Mouse (Mus musculus): ENCODE measurements around the gene Prpf4. TPM values are rescaled to one million over a fixed set of nuclear protein-coding genes. Genes with fewer than 3 reads are reported as not detected.

Gene Prpf4
- polyA plus RNA-seq (2012; fragmentation: generic; extraction: Trizol), result 11.3 TPM
- long read RNA-seq, experiment 1, full-length matches to known transcripts, result 17 of 22 reads
- long read RNA-seq, experiment 1, partial matches to known transcripts, result 2 of 22 reads
- long read RNA-seq, experiment 1, other reads (novel, unspliced or antisense), result 3 of 22 reads
- long read RNA-seq, experiment 2, full-length matches to known transcripts, result 231 of 265 reads
- long read RNA-seq, experiment 2, partial matches to known transcripts, result 4 of 265 reads
- long read RNA-seq, experiment 2, other reads (novel, unspliced or antisense), result 30 of 265 reads

DNA sequence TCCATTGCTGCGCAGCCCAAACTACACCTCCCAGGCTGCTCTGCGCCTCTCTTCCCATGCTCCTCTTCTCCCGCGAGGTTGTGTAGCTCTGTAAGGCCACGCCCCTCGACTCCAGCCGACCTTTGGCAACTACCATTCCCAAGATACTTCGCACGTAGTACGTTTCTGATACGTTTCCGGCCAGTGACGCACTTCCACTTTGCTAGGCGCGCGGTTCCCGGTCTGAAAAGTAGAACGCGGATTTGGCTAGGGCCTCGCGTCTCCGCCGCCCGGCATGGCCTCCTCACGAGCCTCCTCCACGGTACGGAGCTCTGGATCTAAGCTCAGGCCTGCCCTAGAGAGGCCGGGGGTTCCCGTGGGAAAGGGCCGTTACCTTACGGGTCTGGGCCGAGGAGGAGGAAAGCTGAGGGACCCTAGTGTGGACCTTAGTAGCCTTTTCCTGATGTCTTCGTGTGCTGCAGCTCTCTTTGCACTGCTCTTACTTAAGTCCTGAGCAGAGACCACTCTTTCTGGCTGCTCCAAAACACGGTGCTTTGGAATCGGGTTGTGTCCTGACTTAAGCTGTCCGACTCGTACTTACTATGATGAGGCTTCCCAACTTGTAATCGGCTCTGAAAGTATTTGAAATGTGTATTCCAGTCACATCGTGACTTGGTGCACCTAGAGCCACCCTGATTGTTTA, at the start of gene Prpf4, which contains the start of gene Cdc26:
Gene Prpf4 (plus strand): TSS at position 197 of the 682 bp plus-strand sequence.
Gene Cdc26 (minus strand): TSS at position 42 of the 682 bp plus-strand sequence.
- Histone ChIP-seq H3K27me3 (ENCODE audit: control insufficient read depth, insufficient read depth, insufficient read length) (no peaks in the 10 kb centered on the region), H3ac (ENCODE audit: control insufficient read depth, insufficient read length, low read depth) (peak within 1 kb of the TSS; percentile 93), H3K36me3 (ENCODE audit: control insufficient read depth, insufficient read depth) (peaks cover 36% of the 10 kb centered on the region), H3K4me3 (ENCODE audit: insufficient read depth, poor library complexity, severe bottlenecking) (peak within 1 kb of the TSS; percentile 56), H3K79me2 (ENCODE audit: control insufficient read depth, insufficient read depth) (peaks cover 74% of the 10 kb centered on the region), H3K79me3 (ENCODE audit: low read depth) (peaks cover 61% of the 10 kb centered on the region)
- peak; percentile 79 for TF ChIP-seq MAX (IDR thresholded peaks at IDR 0.05)
- TF ChIP-seq CTCF (IDR thresholded peaks at IDR 0.05; ENCODE audit: control insufficient read depth, insufficient read depth, insufficient read length), result no peak

DNA sequence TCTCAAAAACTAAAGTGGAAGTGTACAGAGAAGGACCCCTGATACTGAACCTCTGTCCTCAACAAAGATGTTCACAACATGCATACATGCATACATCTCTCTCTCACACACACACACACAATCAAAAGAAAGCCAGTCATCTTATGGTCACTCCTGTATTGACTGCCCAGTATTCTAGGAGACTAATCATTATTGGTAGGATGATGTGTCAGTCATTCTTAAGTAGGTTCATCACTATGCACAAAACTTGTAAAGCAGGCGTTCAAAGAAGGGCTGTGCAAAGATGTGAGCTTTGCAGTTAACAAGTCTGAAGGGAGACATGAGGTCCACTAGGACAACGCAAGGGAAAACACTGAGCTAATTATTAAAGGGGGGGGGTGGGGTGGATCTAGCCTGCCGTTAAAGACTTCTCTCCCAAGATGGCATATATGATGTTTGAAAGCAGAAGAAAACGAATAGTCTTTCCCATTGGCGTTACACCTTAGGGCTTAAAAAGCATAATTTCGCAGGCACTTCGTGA, 49.3 kb upstream of the Prpf4 start:
- Histone ChIP-seq H3K79me2 (ENCODE audit: control insufficient read depth, insufficient read depth) (peaks cover 60% of the 10 kb centered on the region), H3K79me3 (ENCODE audit: low read depth) (peaks cover 30% of the 10 kb centered on the region), H3K36me3 (ENCODE audit: control insufficient read depth, insufficient read depth) (no peaks in the 10 kb centered on the region), H3K4me3 (ENCODE audit: insufficient read depth, poor library complexity, severe bottlenecking) (peak overlapping the region; percentile 89), H3ac (ENCODE audit: control insufficient read depth, insufficient read length, low read depth) (peak overlapping the region; percentile 84), H3K27me3 (ENCODE audit: control insufficient read depth, insufficient read depth, insufficient read length) (no peaks in the 10 kb centered on the region)
- TF ChIP-seq USF1 (IDR thresholded peaks at IDR 0.05; ENCODE audit: low read depth), result no peak
- TF ChIP-seq FOSL1 (IDR thresholded peaks at IDR 0.05; ENCODE audit: insufficient read depth, low read length, poor library complexity, severe bottlenecking), result no peak

DNA sequence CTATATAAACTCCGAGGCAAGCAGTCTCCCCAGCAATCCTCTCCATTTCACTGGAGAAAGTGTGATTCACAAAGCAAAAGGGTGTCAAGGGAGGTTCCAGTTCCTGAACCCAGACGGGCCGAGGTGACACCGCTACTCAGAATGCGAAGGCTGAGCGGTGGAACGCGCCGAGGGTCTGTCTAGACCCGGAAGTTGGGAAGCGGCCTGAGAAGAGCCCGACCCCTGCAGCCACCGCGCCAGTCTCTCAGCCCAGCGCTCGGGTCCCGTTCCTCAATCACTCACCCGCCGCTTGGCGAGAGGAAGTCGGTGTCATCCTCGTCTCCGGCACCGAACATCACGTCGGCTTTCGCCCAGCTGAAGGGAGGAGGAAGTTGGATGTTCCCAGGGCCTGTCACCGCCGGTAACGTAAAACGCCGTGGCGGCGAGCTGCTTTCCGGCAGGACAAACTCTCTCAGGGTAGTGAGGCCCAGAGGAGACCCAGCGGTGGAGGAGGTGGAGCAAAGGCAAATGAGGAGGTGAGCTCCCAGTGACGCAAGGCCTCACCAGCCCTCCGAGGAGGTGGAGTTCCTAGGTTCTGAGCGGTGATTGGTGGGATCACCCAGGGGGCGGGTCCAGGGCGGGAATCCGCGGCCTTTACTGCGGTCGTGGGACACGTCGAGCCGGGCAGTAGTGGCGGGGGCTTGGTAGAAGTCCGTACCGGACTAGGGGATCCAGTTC, 48.4 kb upstream of the Prpf4 start, which contains the start of the genes Fkbp15 and Slc31a1:
Gene Fkbp15 (minus strand): TSS at position 461 of the 717 bp plus-strand sequence.
Gene Slc31a1 (plus strand): TSS at position 640 of the 717 bp plus-strand sequence.
- Histone ChIP-seq H3K4me3 (ENCODE audit: insufficient read depth, poor library complexity, severe bottlenecking) (peak within 1 kb of the TSS; percentile 89), H3K79me2 (ENCODE audit: control insufficient read depth, insufficient read depth) (peaks cover 68% of the 10 kb centered on the region), H3K36me3 (ENCODE audit: control insufficient read depth, insufficient read depth) (no peaks in the 10 kb centered on the region), H3K27me3 (ENCODE audit: control insufficient read depth, insufficient read depth, insufficient read length) (no peaks in the 10 kb centered on the region), H3ac (ENCODE audit: control insufficient read depth, insufficient read length, low read depth) (peak within 1 kb of the TSS; percentile 84), H3K79me3 (ENCODE audit: low read depth) (peaks cover 34% of the 10 kb centered on the region)
- TF ChIP-seq CEBPB (IDR thresholded peaks at IDR 0.05; ENCODE audit: low read depth) (peak; percentile 47), MAX (IDR thresholded peaks at IDR 0.05) (peak; percentile 67), CTCF (IDR thresholded peaks at IDR 0.05; ENCODE audit: control insufficient read depth, insufficient read depth, insufficient read length) (no peak), USF1 (IDR thresholded peaks at IDR 0.05; ENCODE audit: low read depth) (no peak), MYOG (IDR thresholded peaks at IDR 0.05; ENCODE audit: control insufficient read depth, extremely low read depth, insufficient read length) (no peak), MYOD1 (IDR thresholded peaks at IDR 0.05; ENCODE audit: control insufficient read depth, insufficient read length, low read depth) (no peak), FOSL1 (IDR thresholded peaks at IDR 0.05; ENCODE audit: insufficient read depth, low read length, poor library complexity, severe bottlenecking) (no peak)

DNA sequence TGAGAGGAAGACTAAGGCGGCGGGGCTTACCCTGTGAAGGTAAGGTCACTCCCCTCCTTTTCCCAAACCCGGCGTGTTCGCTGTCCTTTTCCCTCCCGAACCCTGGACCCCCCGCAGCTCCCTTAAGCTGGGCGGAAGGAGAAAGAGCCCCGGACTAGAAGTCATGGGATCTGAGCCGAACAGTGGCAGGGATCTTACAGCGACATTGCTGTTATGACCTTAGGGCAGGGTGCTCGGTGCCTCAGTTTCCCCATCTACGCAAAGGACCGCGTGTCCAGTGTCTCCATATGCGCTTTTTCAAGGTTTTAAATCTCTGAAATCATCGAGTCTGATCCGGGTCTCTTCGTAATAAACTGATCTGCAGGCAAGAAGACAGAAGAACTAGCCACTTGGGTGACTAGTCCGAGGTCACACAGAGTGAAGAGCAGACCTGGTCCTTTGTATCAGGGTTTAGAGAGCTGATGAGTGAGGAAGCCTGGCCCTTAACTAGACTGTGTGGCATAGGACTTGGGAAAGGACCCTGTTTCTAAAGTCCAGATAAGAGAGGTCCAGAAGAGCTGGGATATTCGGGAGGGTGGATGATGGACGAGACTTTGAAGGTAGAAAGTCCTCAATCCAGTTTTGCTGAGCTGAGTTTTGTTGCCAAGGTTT, 47.7 kb upstream of the Prpf4 start:
- peaks cover 38% of the 10 kb centered on the region for H3K79me3 ChIP-seq (ENCODE audit: low read depth)
- no peaks in the 10 kb centered on the region for H3K36me3 ChIP-seq (ENCODE audit: control insufficient read depth, insufficient read depth)
- TF ChIP-seq CEBPB (IDR thresholded peaks at IDR 0.05; ENCODE audit: low read depth) (no peak), CTCF (IDR thresholded peaks at IDR 0.05; ENCODE audit: control insufficient read depth, insufficient read depth, insufficient read length) (no peak), MYOD1 (IDR thresholded peaks at IDR 0.05; ENCODE audit: control insufficient read depth, insufficient read length, low read depth) (no peak), MAX (IDR thresholded peaks at IDR 0.05) (no peak), FOSL1 (IDR thresholded peaks at IDR 0.05; ENCODE audit: insufficient read depth, low read length, poor library complexity, severe bottlenecking) (no peak), MYOG (IDR thresholded peaks at IDR 0.05; ENCODE audit: control insufficient read depth, extremely low read depth, insufficient read length) (no peak), USF1 (IDR thresholded peaks at IDR 0.05; ENCODE audit: low read depth) (no peak)
- peaks cover 75% of the 10 kb centered on the region for H3K79me2 ChIP-seq (ENCODE audit: control insufficient read depth, insufficient read depth)
- H3K27me3 ChIP-seq (ENCODE audit: control insufficient read depth, insufficient read depth, insufficient read length), result no peaks in the 10 kb centered on the region
- peak overlapping the region; percentile 65 for H3ac ChIP-seq (ENCODE audit: control insufficient read depth, insufficient read length, low read depth)
- H3K4me3 ChIP-seq (ENCODE audit: insufficient read depth, poor library complexity, severe bottlenecking), result peak overlapping the region; percentile 89

GRCm38 (mm10) chr4:62361571-62361970, 47.0 kb upstream of the Prpf4 start:
- Histone ChIP-seq H3K79me3 (ENCODE audit: low read depth) (peaks cover 38% of the 10 kb centered on the region), H3K4me3 (ENCODE audit: insufficient read depth, poor library complexity, severe bottlenecking) (peak overlapping the region; percentile 89), H3K79me2 (ENCODE audit: control insufficient read depth, insufficient read depth) (peaks cover 82% of the 10 kb centered on the region), H3ac (ENCODE audit: control insufficient read depth, insufficient read length, low read depth) (peak overlapping the region; percentile 20), H3K36me3 (ENCODE audit: control insufficient read depth, insufficient read depth) (no peaks in the 10 kb centered on the region), H3K27me3 (ENCODE audit: control insufficient read depth, insufficient read depth, insufficient read length) (no peaks in the 10 kb centered on the region)
- TF ChIP-seq USF1 (IDR thresholded peaks at IDR 0.05; ENCODE audit: low read depth) (no peak), MYOD1 (IDR thresholded peaks at IDR 0.05; ENCODE audit: control insufficient read depth, insufficient read length, low read depth) (no peak), MAX (IDR thresholded peaks at IDR 0.05) (no peak), MYOG (IDR thresholded peaks at IDR 0.05; ENCODE audit: control insufficient read depth, extremely low read depth, insufficient read length) (no peak), FOSL1 (IDR thresholded peaks at IDR 0.05; ENCODE audit: insufficient read depth, low read length, poor library complexity, severe bottlenecking) (no peak), CEBPB (IDR thresholded peaks at IDR 0.05; ENCODE audit: low read depth) (no peak), CTCF (IDR thresholded peaks at IDR 0.05; ENCODE audit: control insufficient read depth, insufficient read depth, insufficient read length) (no peak)

Data from C2C12 (cell line).